Mouse (Mus musculus): ENCODE results near the gene Zfp213. TPM values are rescaled to one million over a fixed set of nuclear protein-coding genes. Genes with fewer than 3 reads are reported as not detected.

The Zfp213 gene
- total and polyA plus RNA-seq, 3 experiments = 3.0 to 3.8 TPM; not detected in 1

DNA sequence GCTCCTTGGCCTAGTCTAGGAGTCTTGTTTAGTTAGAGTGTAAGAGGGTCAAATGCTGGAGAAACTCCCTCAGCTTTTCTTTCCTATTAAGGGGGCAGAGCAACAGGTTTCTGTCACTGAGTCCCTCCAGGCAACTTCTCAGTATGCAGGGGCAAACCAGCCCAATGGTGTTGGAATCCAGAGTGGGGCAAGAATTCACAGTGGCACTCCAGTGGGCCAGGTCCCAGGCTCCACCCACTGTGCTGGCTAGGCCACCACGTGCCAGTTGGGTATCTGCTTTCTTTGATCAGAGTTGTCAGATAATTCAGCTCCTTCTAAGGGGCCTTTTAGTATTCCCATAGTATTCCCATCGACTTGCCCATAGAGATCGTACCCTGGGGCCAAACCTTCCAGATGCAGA lies 23.9 kb downstream of the Zfp213 start:
- Histone ChIP-seq H3K9me3 (replicated peaks; ENCODE audit: insufficient read depth, low read length) (no peaks in the 10 kb centered on the region), H3K4me1 (ENCODE audit: control insufficient read depth in 1 of 2, insufficient read depth in 2 of 2, low read length in 2 of 2) (peaks cover 0 to 24% of the 10 kb centered on the region in 2 experiments; a peak in 2 of 4 replicates), H3K4me3 (ENCODE audit: control insufficient read depth in 1 of 2, insufficient read depth in 1 of 2, low read depth in 2 of 2, low read length in 2 of 2) (peak overlapping the region; percentile 28 to 76), H3K79me2 (ENCODE audit: control insufficient read depth, insufficient read depth, low read length, poor library complexity) (no peaks in the 10 kb centered on the region; the same call in 1 of the 2 replicates), H3K27ac (ENCODE audit: control insufficient read depth, low read depth, low read length) (peak overlapping the region; percentile 22; the same call in 1 of the 2 replicates), H3K27me3 (ENCODE audit: control insufficient read depth in 1 of 2, insufficient read depth in 2 of 2, low read length in 2 of 2) (no peaks in the 10 kb centered on the region), H3K9ac (ENCODE audit: control insufficient read depth, low read depth, low read length, poor library complexity, severe bottlenecking) (peak overlapping the region; percentile 71), H3K36me3 (ENCODE audit: control insufficient read depth in 1 of 2, insufficient read depth in 2 of 2, low read length in 2 of 2) (peaks cover 0 to 22% of the 10 kb centered on the region in 2 experiments; a peak in 2 of 4 replicates)
- DNase-seq (ENCODE audit: low read depth, low spot score) = peak; percentile 57
- no peak for TF ChIP-seq NRF1 (IDR thresholded peaks at IDR 0.05; ENCODE audit: insufficient read depth, low read depth, low read length, poor library complexity, severe bottlenecking)
- no peak for TF ChIP-seq POLR2AphosphoS5 (IDR thresholded peaks at IDR 0.05; ENCODE audit: borderline replicate concordance, low read depth, low read length)
- TF ChIP-seq SMC3 (IDR thresholded peaks at IDR 0.05; ENCODE audit: low read depth, low read length) = no peak
- no peak for TF ChIP-seq TCF12 (IDR thresholded peaks at IDR 0.05; ENCODE audit: low read depth, low read length)
- TF ChIP-seq USF1 (IDR thresholded peaks at IDR 0.05; ENCODE audit: low read depth, low read length) = no peak
- TF ChIP-seq KAT2A (conservative IDR thresholded peaks at IDR 0.05; ENCODE audit: low read depth, low read length) = no peak
- TF ChIP-seq BHLHE40 (IDR thresholded peaks at IDR 0.05; ENCODE audit: borderline replicate concordance, low read depth, low read length) = no peak
- no peak for TF ChIP-seq ZC3H11A (IDR thresholded peaks at IDR 0.05; ENCODE audit: low read depth, low read length)
- no peak for TF ChIP-seq MAZ (IDR thresholded peaks at IDR 0.05; ENCODE audit: low read depth, low read length)
- TF ChIP-seq USF2 (IDR thresholded peaks at IDR 0.05; ENCODE audit: borderline replicate concordance in 1 of 2, insufficient read depth in 1 of 2, low read depth in 1 of 2, low read length in 2 of 2) = no peak
- no peak for TF ChIP-seq HCFC1 (IDR thresholded peaks at IDR 0.05; ENCODE audit: low read depth, low read length)
- TF ChIP-seq ZNF384 (IDR thresholded peaks at IDR 0.05; ENCODE audit: low read depth, low read length) = no peak
- TF ChIP-seq RAD21 (IDR thresholded peaks at IDR 0.05; ENCODE audit: low read depth, low read length) = no peak
- no peak for TF ChIP-seq GABPA (IDR thresholded peaks at IDR 0.05; ENCODE audit: low read depth, low read length)
- no peak for TF ChIP-seq CHD1 (IDR thresholded peaks at IDR 0.05; ENCODE audit: low read depth, low read length)
- TF ChIP-seq POLR2AphosphoS2 (IDR thresholded peaks at IDR 0.05; ENCODE audit: low read length) = no peak
- TF ChIP-seq MAX (IDR thresholded peaks at IDR 0.05; ENCODE audit: low read length) = no peak

DNA sequence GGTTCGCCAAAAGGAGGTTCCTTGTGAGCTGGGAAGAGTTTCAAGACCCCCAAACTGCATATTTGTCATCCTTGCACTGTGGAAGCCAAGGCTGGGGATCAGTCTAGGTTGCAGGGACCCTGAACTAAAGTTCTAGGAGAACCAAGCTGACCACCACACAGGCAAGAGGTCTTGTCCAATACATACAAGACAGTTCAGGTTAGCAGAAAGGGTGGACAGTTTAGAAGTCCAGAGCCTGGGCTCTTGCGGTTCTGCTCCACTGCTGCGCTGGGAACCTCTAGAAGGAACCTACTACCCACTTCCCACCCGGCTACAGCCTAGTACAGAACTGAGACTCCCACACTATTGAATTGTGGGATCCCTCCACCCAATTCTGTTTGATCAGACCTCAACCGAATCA lies 24.4 kb downstream of the Zfp213 start:
- H3K4me1 ChIP-seq (ENCODE audit: control insufficient read depth in 1 of 2, insufficient read depth in 2 of 2, low read length in 2 of 2) = peaks cover 0 to 24% of the 10 kb centered on the region in 2 experiments; a peak in 2 of 4 replicates
- peak overlapping the region; percentile 71; the same call in 1 of the 2 replicates for H3K9ac ChIP-seq (ENCODE audit: control insufficient read depth, low read depth, low read length, poor library complexity, severe bottlenecking)
- peak; percentile 23 for DNase-seq (ENCODE audit: low read depth, low spot score)
- no peaks in the 10 kb centered on the region for H3K27me3 ChIP-seq (ENCODE audit: control insufficient read depth in 1 of 2, insufficient read depth in 2 of 2, low read length in 2 of 2)
- H3K27ac ChIP-seq (ENCODE audit: control insufficient read depth, low read depth, low read length) = no peak overlapping the region
- H3K36me3 ChIP-seq (ENCODE audit: control insufficient read depth in 1 of 2, insufficient read depth in 2 of 2, low read length in 2 of 2) = peaks cover 0 to 22% of the 10 kb centered on the region in 2 experiments; a peak in 2 of 4 replicates
- peak overlapping the region in 1 of 2 experiments; percentile 83; a peak in 2 of 4 replicates for H3K4me3 ChIP-seq (ENCODE audit: control insufficient read depth in 1 of 2, insufficient read depth in 1 of 2, low read depth in 2 of 2, low read length in 2 of 2)
- no peaks in the 10 kb centered on the region; the same call in 1 of the 2 replicates for H3K79me2 ChIP-seq (ENCODE audit: control insufficient read depth, insufficient read depth, low read length, poor library complexity)
- H3K9me3 ChIP-seq (replicated peaks; ENCODE audit: insufficient read depth, low read length) = no peaks in the 10 kb centered on the region
- TF ChIP-seq MEF2A (IDR thresholded peaks at IDR 0.05; ENCODE audit: extremely low read depth, insufficient replicate concordance, low read depth, low read length, poor library complexity, severe bottlenecking) = no peak
- 0 out of 2 replicates have a peak, but pooled peaks have one; percentile 6 for TF ChIP-seq TBP (IDR thresholded peaks at IDR 0.05; ENCODE audit: low read depth, low read length)

Data from MEL (cell line).